Mouse (Mus musculus): ENCODE results near the gene Brk1. TPM values are rescaled to one million over a fixed set of nuclear protein-coding genes. Genes with fewer than 3 reads are reported as not detected.

The Brk1 gene
- total RNA-seq (2015; ENCODE audit: low replicate concordance) (86.5 and 91.5 TPM in 2 replicates), total RNA-seq (2017; ENCODE audit: low replicate concordance) (36.9 and 54.7 TPM in 2 replicates)

DNA sequence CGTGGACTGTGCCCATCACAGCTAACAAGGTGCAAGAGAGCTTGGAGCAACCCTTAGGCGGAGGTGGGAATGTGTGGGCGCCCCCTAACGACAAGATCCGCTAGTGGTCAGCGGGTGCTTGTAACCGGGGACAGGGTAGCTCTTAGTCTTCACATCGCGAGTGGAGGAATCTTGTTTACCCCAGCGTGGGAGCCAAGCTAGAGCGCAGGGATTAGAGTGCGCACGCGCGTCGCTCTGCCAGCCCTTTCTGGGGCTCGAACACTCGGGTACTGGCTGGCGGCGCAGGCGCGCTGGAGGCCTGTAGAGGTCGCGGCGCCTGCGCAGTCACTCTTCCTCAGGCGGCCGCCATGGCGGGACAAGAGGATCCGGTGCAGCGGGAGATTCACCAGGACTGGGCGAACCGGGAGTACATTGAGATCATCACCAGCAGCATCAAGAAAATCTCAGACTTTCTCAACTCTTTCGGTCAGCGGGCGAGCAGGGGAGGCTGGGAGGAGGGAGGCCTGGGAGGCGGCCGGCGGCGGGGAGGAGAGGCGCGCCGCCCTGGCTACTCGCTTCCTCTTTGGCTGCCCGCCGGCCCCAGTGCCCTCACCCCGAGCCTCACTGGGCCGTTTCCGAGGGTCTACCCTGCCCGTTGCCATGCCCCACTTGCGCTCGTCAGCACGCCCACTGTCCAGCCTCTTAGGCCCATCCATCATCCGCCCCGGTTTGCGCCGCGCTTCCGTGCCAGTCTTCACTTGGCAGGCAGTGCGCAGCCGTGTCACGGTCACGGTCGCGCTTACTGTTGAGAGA lies at the start of gene Brk1:
Gene Brk1 (plus strand): TSS at position 341 of the 792 bp plus-strand sequence.
- ATAC-seq (replicated peaks; ENCODE audit: low FRiP score, poor library complexity, severe bottlenecking), result peak; percentile 91

DNA sequence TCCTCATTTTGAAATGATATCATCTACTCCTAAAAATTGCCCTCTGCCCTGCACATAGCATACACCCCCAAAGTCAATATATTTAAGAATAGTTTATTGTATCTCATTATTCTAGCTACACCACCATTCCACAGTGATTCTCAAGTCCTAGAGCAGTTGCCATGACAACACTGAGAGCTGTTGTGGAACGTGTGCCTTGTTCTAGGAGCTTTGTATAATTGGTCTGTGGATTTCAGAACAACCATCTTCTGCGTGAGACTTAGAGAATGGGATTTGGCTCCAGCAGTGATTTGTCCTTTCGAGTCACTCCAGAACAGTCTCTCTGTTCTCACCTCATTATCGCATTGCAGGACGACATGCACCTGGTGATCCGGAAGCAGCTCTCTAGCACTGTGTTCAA lies 44.8 kb upstream of the Brk1 start:
- no peak for ATAC-seq (replicated peaks; ENCODE audit: low FRiP score, poor library complexity, severe bottlenecking)

DNA sequence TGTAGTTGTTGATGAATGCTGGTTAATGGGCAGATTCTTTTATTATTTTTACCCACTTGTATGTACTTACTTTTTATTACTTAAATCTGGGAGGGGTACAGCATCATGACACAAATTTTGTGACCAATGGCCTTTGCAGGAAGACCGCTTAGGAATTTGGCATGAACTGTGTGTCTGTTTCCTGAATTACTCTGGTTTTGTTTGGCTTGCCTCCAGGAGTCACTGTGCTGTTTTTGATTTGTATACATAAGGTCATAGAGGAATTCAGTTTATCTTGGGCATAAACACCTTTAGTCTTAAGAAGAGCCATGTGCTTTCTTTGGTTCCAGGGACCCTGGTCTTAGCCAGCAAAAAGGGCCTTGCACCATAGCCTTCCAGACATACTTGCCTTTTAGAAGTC lies 40.0 kb upstream of the Brk1 start:
- ATAC-seq (replicated peaks; ENCODE audit: low FRiP score, poor library complexity, severe bottlenecking), result no peak

DNA sequence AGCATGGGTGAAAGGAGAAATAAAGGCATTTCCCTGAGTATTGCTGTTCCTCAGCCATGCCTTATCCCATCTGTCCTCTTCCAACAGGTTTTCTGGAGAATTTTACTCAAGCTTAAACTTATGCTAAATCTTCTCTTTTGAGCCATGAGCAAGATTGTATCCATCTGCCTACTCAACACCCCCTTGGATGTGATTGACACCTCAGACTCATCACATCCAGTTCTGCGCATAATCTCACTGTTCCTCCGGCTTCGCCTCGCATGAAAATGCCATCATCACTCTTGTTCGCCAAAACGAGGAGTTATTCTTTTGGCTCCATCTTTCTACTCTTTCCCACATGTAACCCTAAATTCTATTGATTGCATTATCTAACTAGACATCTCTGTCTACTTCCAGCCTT lies 28.5 kb upstream of the Brk1 start:
- ATAC-seq (replicated peaks; ENCODE audit: low FRiP score, poor library complexity, severe bottlenecking), result no peak

DNA sequence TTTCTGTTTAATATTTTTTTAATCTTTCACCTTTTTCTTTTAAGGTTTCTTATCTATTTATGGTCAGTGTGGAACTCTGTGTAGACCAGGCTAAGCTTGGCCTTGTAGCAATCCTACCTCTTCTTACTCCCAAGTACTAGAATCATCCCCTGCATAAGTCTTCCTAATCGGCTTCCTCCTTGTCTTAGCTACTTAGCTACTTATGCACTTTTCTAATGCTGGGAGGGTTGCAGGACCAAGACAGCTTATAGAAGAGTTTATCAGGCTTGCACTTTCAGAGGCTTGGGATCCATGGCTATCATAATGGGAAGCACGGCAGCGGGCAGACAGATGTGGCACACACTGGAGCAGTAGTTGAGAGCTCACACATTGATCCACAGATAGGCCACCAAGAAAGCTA lies 25.3 kb upstream of the Brk1 start:
- no peak for ATAC-seq (replicated peaks; ENCODE audit: low FRiP score, poor library complexity, severe bottlenecking)

DNA sequence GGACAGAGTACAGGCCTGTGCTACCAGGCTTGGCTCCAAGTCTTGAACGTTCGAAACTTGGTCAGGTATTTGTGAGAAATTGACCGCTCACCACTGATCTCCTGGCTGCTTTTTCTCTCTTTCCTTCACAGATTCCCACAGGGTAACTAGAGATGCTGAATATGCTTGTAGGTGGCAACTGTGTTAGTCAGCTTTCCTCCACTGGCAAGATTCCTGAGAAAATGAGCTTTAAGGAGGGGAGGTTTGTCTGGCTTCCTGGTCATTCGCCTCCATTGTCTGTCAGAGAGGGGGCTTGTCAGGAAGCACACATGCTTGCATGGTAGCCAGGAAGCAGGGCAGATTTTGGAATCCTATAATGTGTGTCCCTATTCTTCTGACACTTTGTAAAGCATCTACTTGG lies 21.5 kb upstream of the Brk1 start:
- ATAC-seq (replicated peaks; ENCODE audit: low FRiP score, poor library complexity, severe bottlenecking), result no peak

DNA sequence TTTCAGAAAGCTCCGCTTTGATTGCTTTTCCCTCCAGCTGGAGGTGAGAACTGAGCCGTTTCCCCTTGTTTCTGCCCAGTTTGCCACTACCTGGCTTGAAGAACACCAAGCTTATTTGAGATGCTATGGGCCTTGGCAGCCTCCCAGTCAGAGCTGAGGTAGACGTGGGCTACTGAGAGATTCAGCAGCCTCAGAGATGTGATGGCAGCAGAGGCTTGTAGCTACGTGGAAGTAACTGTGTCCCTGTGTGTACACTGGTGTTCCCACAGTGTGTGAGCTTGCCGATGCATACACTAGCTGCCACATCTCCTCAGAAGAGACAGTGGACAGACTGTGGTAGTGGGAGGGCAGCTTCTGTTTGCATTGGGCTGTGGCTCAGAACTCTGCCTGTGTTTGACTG lies 19.5 kb upstream of the Brk1 start:
- ATAC-seq (replicated peaks; ENCODE audit: low FRiP score, poor library complexity, severe bottlenecking), result no peak

DNA sequence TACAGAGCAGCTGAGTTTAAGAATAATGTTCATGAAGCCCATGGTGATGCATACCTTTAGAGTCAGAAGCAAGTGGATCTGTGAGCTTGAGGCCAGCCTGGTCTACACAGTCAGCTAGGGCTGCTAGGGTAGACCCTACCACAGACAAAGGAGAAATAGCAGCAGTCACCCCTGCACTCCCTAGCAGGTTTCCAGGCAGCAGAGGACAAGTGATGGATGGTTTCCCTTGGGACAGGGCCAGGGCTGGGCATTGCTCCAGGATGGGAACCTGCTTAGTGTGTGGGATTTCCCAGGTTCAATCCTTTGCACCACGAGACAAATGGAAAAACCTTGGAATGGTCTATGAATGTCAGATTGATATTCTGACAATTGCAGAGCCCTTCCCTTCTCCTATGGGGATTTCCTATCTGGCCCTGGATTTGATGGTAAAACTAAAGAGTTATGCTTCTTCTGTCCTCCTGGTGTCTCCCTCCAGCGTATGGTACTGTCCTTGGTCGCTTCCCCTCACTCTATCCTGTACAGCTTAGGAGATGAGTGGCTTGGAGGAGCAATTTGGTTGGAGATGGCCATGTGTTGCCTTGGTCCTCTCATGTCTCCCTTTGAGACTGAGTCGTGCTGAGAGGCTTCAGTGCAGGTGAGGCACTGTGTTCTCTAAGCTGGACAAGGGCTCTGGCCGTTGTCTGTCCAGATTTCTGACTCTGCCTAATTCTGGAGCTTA lies 17.9 kb upstream of the Brk1 start:
- ATAC-seq (replicated peaks; ENCODE audit: low FRiP score, poor library complexity, severe bottlenecking), result no peak

DNA sequence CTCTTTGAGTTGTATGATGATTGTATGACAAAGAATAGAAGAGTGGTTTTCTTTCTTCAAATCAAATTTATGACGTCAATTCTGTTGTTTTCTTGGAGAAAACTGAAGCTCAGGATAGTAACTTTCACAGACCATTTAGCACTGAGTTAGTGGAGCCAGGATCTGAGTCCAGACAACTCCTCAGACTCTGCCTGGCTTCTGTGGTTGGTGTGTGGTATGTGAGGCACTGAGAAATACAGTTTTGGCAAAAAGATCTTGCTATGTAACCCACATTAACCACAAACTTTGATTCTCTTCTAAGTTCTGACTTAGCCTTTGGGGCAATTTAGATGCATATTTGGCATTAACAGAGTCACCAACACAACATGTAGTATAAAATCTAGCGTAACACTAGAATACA lies 11.9 kb upstream of the Brk1 start:
- ATAC-seq (replicated peaks; ENCODE audit: low FRiP score, poor library complexity, severe bottlenecking), result no peak

DNA sequence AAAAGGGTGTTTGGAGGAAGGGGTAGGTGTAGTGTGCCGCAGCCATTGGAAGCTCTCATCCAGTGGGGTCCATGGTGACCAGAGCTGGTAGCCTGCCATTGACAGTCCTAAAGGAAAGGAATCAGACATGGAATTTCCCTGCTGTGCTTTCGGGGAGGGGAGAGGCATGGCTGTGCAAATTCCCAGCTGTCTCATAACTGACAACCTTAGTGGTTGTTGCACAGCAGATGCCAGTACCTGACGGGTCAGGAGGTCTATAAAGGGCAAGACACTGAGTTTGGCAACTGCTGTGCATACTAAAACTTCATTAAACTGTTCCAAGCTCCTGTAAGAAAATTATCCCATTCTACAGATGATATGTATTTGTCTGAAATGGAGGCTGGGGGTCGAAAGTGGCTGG lies 6.6 kb upstream of the Brk1 start:
- ATAC-seq (replicated peaks; ENCODE audit: low FRiP score, poor library complexity, severe bottlenecking), result no peak

DNA sequence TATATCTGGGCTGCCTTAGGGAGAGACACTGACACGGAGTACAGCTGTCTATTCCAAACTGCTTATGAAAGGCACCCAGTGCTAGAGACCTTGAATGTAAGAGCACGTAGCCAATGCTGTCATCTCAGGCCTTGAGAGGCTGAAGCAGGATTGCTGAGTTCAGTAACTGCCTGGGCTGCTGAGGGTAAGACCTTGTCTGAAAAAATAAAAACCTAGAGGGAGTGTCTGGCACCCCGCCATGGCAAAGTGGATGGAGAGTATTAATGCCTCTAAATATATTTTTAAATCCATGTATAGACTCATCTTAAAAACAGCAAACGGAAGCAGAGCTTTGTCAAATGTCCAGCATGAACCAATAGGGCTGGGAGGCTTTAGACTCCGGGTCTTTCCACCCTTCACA lies 4.7 kb upstream of the Brk1 start:
- no peak for ATAC-seq (replicated peaks; ENCODE audit: low FRiP score, poor library complexity, severe bottlenecking)

DNA sequence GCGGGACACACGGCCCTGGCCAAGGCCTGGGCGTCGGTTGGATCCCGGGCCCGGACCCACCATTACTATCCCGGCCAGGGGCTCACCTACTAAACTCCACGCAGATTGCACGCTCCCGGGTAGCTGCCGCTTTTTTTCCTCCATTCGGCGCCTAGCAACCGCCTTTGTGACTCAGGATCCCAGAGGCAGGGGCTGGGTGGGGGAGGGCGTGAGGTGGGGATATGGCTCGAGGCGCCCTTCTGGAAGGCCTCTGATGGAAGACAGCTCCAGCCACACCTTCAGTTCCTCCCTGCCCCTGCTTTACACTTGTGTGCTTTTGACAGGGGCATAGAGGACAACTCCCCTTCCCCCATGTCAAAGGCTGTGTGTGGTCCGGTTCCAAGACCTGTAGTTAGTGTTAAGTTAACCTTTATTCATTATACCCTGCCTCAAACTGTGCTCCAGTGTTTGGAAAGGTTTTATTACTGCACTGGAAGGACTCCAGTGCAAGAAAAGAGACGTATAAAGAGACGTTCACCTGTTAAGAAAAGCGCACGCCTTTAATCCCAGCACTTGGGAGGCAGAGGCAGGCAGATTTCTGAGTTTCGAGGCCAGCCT lies 3.9 kb upstream of the Brk1 start, which contains the start of gene Fancd2os:
Gene Fancd2os (minus strand): TSS at position 173 of the 597 bp plus-strand sequence.
- no peak for ATAC-seq (replicated peaks; ENCODE audit: low FRiP score, poor library complexity, severe bottlenecking)

DNA sequence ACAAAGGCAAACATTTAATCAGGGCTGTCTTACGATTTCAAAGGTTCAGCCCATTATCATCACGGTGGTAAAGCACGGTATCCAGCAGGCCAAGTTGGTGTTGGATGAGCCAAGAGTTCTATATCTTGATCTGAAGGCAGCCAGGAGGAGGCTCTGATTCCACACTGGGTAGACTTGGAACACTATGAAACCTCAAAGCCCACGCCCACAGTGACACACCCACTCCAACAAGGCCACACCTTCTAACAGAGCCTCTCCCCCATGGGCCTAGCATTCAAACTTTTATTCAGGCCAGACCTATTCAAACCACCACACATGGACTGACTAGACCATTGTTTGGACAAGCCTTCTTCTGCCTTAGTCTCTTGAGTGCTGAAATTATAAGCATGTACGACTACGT lies 1.8 kb upstream of the Brk1 start:
- no peak for ATAC-seq (replicated peaks; ENCODE audit: low FRiP score, poor library complexity, severe bottlenecking)

DNA sequence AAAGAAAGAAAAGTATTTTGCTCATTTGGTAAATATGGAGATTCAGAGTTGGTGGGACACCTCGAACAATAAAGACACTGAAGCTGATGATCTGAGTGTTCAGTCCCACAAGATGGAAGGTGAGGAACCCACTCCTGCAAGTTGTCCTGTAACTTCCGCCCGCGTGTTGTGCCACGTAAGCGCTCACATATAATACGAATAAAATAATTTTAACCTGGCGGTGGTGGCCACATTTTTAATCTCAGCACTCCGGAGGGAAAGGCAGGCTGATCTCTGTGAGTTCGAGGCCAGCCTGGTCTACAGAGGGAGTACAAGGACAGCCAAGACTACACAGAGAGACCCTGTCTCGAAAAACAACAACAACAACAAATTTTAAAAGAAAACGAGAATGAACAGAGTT lies 579 bp upstream of the Brk1 start:
- no peak for ATAC-seq (replicated peaks; ENCODE audit: low FRiP score, poor library complexity, severe bottlenecking)

DNA sequence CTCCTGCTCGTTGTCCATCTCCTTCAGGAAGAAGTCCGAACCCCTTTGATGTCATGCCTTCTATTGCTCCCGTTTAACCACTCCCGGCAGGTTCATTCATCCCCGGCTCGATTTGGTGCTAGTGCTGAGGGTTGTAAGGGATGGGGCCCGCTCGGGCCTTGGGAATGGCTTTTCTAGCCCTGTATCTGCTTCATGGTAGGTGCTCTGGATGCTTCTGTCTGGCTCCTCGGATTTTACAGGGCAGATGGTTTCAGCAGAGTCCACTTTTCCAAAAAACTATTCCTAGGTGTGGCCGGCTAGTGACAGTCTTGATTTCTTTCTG lies 613 bp downstream of the Brk1 start:
- ATAC-seq (replicated peaks; ENCODE audit: low FRiP score, poor library complexity, severe bottlenecking), result peak; percentile 47

DNA sequence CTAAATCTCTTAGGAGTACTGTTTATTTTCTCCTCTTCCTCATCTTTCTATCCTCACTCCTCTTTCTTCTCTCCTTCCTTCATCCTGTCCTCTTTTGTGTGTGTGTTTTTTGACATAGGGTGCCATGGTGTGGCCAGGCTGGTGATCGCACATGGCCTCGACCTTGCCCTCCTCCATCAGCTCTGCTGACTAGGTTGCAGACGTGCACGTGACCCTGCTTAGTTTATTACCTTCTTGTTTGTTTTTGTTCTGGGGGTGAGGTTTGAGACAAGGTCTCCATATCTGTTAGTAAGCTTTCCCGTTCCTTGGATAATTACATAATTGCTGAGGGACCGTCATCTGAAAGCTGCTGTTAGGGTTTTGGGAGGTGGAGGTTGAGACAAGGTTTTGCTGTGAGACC lies 4.3 kb downstream of the Brk1 start:
- ATAC-seq (replicated peaks; ENCODE audit: low FRiP score, poor library complexity, severe bottlenecking), result no peak

DNA sequence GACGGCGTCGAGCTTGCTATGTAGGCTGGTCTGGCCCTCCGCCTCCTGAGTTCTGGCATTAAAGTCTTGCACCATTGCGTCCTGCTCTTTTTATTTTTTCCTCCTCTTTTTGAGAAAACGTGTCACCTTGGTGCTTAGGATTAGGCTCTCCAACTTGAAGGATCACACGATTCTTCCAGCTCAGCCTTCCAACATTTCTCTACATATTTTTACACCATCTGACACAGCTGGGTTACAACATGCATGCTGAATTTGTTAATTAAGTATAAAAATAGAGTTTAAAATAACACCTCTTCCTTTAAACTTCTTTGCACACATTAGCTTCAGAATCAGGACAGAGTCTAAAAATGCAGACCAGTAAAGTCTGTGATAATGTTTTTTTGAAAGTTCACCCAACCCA lies 4.7 kb downstream of the Brk1 start:
- ATAC-seq (replicated peaks; ENCODE audit: low FRiP score, poor library complexity, severe bottlenecking), result no peak

DNA sequence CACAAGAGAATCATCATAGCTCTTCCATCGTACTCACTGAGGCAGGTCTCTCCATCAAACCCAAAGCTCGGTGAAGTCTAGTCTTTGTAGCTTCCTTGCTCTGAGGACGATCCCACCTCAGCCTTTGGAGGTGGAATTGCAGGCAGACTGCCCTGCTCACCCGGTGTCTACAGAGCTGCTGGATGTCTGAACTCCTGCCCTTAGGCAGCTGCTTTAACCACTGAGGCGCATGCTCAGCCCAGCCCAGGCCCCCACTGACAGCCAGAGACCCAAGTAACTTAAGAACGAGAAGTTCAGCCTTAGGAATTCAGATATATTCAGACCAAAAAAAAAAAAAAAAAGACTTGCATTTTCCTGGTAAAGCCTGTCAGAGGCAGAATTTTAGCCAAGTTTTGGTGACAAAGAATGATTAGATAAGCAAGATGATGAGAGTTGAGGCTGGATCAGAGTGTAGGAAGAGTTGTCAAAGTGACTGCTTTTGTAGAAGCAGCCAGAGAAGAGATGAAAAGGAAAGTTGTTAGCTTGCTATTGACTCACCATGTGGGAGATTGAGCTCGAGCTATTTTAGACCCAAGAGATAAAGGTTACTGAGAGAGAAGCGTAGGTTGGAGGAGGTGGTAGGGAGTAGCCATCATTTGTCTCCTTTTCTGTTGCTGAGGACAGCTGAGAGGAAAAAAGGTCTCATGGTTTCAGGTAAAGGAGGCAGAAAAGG lies 7.8 kb downstream of the Brk1 start:
- ATAC-seq (replicated peaks; ENCODE audit: low FRiP score, poor library complexity, severe bottlenecking), result no peak

DNA sequence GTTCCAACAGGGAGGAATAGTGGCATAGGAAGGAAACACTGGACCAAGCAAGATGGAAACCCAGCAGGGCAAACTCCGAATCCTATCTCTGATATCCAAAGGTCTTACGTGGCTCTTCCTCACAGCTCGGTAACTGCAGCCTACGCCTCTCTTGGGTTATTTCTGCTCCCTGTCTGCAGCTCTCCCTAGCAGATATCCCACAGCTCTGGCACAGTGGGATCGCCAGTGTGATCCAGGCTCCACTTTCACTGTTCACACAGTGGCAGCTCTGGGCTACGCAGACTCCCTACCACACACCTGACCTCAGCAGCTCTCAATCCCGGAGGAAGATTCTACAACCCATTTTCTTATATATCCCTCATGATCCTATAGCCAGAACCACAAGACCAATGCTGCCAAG lies 9.6 kb downstream of the Brk1 start:
- ATAC-seq (replicated peaks; ENCODE audit: low FRiP score, poor library complexity, severe bottlenecking), result no peak

DNA sequence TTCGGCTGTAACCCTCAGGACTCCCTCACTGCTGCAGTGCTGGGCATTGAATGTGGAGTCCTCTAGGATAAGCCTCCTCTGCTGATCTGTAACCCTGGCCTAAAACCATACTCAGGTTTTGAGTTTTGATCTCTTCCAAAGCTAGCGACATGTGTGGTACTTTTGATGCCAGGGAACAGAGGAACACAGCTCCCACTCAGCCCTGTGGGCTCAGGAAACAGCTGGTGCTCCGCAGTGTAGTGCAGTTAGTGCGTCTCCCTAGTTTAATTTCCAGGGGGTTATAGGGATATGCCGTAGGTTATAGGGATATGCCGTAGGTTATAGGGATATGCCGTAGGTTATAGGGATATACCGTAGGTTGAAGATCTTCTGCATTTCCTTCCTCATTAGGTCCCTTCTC lies 10.4 kb downstream of the Brk1 start:
- ATAC-seq (replicated peaks; ENCODE audit: low FRiP score, poor library complexity, severe bottlenecking), result no peak

DNA sequence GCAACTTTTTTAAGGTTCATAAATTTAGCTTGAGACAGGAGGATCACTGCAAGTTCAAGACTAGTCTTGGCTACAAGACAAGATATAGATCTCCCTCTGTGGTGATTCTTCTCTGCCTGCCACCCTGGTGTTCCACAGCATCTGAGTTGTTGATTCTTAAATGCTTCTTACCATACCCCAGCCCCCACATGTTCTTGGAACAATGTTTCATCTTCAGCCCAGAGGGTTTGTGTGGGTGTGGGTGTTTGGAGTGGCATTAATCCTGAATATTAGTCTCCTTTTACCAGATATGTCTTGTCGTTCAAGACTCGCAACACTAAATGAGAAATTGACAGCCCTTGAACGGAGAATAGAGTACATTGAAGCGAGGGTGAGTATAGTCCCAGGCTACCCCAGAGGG lies 10.9 kb downstream of the Brk1 start:
- no peak for ATAC-seq (replicated peaks; ENCODE audit: low FRiP score, poor library complexity, severe bottlenecking)

Measured in erythroblast, adult 5-6 weeks (primary cell).